Mouse (Mus musculus): ENCODE measurements at regions not wholly inside any gene's neighbourhood (a gene's known extent, or its start where the extent isn't known, plus 50 kb on each side); places are given as distances from the start of the nearest gene placed in this dataset.

DNA sequence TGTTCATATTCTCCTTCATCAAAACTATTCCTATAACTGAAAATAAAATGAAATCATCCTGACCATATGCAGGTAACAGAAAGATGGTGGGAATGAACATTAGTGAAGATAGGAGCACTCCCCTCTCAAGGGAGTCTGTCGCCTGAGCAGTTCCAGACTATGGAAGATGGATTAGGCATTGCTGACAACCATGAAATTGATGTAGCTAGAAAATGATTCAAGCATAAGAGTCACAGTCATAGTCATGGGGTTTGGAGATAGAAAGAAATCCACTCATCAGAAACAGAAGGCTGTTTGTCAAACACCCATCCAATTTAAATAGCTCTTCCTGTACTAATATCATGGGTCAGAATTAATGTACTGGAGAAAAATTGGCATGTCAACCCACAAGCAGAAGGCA is 191.2 kb upstream of the Rps6ka3 start:
- TF ChIP-seq EP300 (IDR thresholded peaks at IDR 0.05) (no peak), CTCF (IDR thresholded peaks at IDR 0.05) (no peak)

Data from lung, postnatal 0 days (tissue).